Mouse (Mus musculus): Measurements from ENCODE around the gene Gimap8.
"Not testable (repeated sequence)": the region's sequence is repeated elsewhere in the genome, so short reads cannot be mapped to it uniquely, and the experiment has no call there.

DNA sequence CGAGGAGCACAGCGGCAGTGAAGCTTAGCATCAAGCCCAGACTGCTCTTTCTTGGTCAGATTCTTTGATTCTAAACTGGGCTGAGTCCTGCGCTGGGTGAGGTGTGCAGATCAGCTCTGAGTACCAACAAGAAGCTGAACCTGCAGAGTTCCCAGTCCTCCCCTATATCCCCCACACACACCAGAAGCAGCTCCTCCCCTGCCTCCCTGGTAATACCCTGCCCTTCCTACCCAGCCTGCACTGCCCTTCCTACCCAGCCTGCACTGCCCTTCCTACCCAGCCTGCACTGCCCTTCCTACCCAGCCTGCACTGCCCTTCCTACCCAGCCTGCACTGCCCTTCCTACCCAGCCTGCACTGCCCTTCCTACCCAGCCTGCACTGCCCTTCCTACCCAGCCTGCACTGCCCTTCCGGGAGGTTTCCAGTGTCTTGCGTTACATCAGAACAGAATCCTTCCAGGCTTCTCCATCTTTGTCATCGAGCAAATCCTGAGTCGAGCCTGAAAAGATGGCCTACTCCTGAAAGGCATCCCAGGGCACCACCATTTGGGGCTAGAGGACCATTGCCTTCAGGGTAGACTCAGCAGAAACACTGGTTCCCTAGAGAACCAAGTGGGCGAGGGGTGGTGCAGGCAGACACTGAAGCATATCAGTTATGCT, 24.7 kb upstream of the Gimap8 start:
- TF ChIP-seq CTCF (conservative IDR thresholded peaks at IDR 0.05; ENCODE audit: low read length); NANOG (IDR thresholded peaks at IDR 0.05; ENCODE audit: borderline replicate concordance, low read length): not testable (repeated sequence)
